Mouse (Mus musculus) retina, adult 2 months (tissue): ENCODE results near the gene Atxn1.

ENCODE experiments used
- DNase-seq: peaks from one replicate; pipeline ENCODE4 v3.0.0-alpha.2; 2012; ENCODE audit warnings: low read depth, low spot score

Gene Atxn1

GRCm38 (mm10) chr13:45829341-45829936 lies 135.4 kb downstream of the Atxn1 start:
- DNase-seq: no peak

- DNase-seq: no peak
Observed at GRCm38 (mm10) chr13:45828035-45828434, 136.8 kb downstream of the Atxn1 start.

GRCm38 (mm10) chr13:45827619-45828018 lies 137.2 kb downstream of the Atxn1 start:
- DNase-seq: no peak

- DNase-seq: no peak
Observed at GRCm38 (mm10) chr13:45827046-45827596, 137.7 kb downstream of the Atxn1 start.

- DNase-seq: no peak
Observed at GRCm38 (mm10) chr13:45822491-45822829, 142.3 kb downstream of the Atxn1 start.

DNA sequence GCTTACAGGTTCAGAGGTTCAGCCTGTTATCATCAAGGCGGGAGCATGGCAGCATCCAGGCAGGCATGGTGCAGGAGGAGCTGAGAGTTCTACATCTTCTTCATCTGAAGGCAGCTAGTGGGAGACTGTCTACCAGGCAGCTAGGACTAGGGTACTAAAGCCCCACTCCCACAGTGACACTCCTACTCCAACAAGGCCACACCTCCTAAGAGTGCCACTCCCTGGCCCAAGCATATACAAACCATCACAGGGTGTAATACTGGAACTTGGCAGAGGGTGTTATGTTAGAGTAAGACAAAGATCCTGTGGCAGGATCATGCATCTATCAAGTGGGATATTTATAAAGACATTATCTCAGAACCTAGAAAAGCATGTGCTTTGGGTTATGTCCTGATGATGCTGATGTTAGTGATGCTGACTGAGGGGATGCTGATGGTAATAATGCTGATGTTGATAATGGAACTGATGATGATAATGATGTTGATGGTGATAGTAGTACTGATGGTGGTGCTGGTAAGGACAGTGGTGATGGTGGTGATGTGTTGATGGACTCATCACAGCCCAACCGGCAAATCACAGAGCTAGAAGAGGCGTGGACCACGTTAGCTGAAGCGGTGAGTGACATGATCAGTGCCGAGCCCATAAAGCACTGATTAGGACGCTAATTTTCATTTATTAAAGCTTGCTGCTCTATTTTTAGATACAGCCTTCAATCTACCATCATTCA lies 142.9 kb downstream of the Atxn1 start:
- no peak for DNase-seq

- no peak for DNase-seq
Observed at GRCm38 (mm10) chr13:45820473-45821230, 144.2 kb downstream of the Atxn1 start.

DNA sequence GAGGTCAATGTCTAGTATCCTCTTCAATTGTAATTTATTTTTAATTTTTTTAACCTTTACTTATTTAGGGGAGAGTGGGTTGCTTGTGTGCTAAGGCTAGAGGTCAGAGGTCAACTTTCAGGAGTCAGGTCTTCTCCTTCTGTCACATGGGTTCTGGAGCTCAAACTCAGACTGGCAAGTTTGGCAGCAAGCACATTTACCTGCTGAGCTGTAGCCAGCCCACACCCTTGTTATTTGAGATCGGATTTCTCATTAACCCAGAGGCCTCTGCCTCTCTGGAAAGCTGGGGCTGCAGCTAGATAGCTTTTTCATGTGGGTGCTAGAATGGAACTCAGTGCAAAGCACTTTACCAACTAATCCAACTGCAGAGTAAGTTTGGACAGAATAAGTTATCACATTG lies 148.1 kb downstream of the Atxn1 start:
- no peak for DNase-seq

DNA sequence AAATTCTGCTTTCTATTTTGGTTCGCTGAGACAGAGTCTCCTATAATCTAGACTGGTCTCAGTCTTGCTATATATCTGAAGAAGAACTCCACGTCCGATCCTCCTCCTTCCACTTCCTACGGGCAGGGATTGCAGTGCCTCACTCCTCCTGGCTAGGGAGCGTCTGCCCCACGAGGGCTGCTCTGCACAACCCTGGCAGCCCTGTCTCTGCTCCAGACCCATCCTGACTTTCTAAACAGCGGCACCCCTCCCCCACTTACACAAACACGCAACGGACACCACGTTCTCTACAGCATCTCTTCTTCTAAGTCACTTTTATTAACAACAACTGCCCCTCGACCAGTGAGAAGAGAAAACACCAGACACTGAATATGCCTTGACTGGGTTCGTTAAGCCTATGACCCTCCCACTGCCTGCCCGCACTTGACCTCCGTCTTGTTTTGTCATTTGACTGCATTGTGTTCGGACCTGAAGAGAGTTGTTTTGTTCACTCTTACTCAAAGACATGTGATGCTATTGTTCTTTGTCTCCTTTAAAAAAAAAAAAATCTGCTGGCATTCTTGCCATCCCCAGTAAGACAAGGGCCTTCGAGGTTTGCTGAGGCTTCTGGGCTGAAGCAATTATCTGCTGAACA lies 154.9 kb downstream of the Atxn1 start:
- DNase-seq: no peak

DNA sequence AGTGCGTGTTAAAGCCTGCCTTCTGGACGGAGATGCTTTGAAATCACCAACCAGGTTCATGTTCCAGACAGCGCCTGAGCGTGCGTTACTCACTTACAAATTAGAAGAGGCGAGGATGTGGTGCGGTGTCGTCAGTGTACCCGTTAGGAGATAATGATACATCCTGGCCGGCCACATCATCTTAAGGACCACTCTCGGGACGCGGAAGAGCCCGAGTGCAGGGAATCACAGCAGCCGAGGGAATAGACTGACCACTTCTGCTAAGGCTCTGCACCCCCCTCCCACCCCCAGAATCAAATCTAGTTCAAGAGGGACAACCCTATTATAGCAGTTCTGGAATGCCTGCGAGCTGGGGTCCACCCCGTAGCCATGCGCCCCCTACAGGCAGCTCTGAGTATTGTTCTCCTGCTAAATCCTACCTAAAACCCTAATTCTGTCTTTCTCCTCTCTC lies 157.2 kb downstream of the Atxn1 start:
- peak; percentile 15 for DNase-seq

DNA sequence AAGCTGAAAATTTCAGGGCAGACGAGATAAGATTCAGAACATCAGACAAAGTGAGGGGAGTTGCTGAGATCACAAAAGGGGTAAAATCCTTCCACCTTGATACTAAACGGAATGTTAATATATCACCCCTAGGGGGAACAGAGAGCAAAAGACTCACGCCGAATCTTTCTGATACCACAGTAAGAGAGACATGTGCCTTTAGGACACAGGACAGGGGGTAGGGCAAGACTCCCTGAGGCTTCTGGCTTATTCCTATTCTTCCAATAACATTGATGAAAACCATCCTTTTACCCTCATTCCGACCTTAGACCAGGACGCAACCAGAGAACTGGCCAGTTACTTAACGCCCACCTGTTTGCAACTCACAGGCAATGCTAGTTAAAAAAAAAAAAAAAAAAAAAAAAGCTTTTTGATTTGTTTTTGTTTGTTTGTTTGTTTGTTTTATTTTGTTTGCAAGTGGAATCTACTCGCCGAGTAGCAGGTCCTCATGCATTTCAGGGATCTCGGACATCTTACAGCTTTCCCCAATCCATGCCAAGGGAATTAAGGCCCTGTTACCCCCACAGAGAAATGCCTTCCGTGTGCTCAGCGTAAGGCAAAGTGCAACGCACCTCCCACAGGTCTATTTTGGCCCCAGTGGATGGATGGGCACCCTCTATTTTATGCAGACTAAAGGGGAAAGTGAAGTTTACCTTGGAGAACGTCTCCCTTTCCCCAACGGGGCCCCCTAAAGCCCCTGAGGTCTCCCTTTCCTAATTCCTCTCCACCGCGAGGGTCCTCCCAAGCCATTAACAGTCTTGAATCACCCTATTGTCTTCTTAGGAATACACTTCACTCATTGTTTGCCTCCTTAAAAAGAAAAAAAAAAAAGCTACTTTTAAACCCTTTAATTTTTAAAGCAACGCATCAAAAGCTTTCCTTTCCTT lies 157.9 kb downstream of the Atxn1 start:
- no peak for DNase-seq

DNA sequence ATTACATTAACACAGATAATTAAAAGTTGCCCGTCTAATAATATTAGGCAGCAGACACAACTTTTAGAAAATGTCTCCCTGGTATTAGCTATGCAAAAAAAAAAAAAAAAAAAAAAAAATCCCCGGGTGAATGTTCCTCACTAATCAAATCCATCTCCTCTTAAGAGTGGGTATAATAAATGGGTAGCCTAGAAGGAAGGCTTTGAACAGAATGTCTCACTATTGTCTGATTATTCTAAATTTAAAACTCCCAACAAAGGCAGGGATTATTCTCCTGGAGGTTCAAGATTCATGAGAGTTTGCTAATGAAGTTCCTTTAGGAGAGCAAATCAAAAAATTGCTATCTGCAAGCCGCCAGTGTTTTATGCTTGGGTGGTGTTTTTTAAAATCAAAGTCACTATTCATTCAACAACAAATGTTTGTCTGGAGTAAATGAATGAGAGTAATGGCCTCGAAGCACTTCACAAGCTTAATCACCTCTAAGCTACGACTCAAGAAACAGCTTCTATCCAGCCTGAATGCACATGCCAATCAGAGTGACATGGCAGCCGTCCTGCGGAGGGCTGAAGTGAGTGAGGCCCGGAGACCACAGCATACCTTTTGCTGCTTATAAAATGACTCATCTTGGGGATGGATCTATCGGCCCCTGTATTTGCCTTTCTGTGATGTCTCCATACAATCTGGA lies 158.8 kb downstream of the Atxn1 start:
- DNase-seq: no peak

- no peak for DNase-seq
Observed at GRCm38 (mm10) chr13:45802620-45803410, 162.0 kb downstream of the Atxn1 start.

DNA sequence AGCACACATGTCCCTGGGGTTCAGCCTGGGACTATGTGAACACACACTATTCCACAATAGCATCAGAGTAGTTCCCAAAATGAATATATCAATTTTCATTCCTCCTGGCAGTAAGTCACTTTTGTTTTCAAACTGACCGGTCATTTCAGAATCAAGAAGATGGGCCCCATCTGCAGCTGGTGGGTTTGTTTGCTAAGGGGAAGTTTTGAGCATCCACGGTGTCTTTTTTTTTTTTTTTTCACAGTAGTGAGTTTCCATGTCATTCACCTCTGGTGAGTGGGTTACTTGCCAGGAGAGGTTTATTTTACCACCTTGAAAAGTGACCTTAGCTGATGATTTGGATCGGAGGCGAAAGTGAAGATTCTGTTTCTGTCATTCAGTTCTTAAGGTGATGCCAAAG lies 166.6 kb downstream of the Atxn1 start:
- no peak for DNase-seq

- no peak for DNase-seq
Observed at GRCm38 (mm10) chr13:45797696-45798095, 167.1 kb downstream of the Atxn1 start.

DNA sequence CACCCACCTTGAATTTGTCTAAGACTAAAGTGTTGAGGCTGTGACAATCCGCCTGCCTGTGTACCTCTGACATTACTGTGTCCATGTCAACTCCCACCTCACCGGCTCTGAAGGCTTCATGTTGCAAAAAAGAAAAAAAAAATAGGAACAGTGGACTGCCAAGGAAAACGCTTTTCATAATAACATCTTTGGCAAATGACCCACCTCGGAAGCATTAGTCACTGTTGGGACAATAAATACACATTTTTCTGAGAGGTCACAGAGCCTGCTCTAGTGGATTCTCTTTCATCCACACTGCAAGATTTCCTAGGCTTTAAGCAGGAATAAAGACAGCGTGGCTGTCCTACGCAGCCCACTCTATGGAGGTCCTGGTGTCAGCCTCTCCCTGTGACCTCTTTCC lies 168.5 kb downstream of the Atxn1 start:
- DNase-seq: no peak

- DNase-seq: no peak
Observed at GRCm38 (mm10) chr13:45793796-45794195, 171.0 kb downstream of the Atxn1 start.

GRCm38 (mm10) chr13:45786409-45786808 lies 178.4 kb downstream of the Atxn1 start:
- DNase-seq: no peak

DNA sequence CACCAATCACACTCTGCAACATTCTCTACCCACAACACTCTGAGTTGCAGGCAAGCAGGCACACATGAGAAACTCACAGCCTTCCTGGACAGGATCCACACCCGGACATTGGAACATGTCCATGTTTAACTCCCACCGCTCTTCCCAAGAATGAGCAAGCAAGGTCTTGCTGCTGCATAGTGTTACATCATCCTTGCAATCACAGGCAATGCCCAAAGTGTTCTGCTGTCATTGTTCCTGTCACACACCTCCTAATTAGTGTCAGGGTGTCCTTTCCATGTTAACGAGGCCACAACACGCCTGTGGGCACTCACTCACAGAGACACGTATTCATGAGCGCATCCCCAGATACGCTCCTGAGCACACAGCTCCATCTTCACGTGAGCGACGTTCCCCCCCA lies 181.1 kb downstream of the Atxn1 start:
- DNase-seq: no peak

- DNase-seq: no peak
Observed at GRCm38 (mm10) chr13:45778750-45779149, 186.1 kb downstream of the Atxn1 start.
